Comparison of ENCODE assay signal across 8 mouse cellular contexts in the genomic region with DNA sequence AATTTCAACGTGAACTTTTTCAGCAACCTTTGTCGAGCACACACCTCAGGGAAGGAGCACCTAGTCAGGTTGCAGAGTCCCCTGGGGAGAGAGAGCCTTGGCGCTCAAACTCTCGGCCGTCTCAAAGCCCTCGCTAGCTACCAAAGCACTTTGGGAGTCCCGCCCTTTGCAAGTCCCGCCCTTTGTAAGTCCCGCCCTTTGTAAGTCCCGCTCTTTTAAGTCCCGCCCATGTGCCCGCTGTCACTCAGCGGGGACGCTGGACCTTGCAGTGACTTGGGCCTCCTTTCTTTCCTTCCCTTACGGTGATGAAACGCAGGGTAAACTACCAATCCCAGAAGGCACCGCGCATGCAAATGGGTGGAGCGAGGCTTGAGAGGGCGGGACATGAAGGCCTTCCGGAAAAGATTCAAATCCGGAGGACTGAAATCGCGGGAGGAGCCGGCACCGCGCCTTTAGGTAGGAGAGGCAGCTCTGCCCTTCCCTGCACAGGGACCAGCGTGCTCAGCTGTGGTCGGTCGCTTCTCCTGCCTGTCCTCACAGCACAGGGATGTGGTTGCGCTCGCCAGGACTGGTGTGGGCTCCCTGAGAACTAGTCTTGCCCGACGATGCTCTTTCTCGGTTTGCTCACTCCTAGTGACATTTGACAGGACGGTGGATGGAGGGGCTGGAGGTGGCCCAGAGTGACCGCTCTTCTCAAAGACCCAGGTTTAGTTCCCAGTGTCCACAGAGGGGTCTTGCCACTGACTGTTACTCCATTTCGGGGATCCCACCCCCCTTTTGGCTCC. TPM values are rescaled to one million over a fixed set of nuclear protein-coding genes. Genes with fewer than 3 reads are reported as not detected.
A peak's percentile ranks its signal among the peaks of the same experiment; 100 is the strongest.
DNase-seq lines count a peak whose midpoint lies in the region; ATAC-seq lines count a peak whose summit lies in the region.

A gene (plus strand): TSS at position 400 of the 785 bp plus-strand sequence.

- under 1% methylated on average over 38 of the region's 38 CpGs for WGBS in hindbrain, embryonic 12.5 days

- H3K36me3 ChIP-seq in hindbrain, embryonic 12.5 days = no peaks in the 10 kb centered on the region

- no peaks in the 10 kb centered on the region for H3K9me3 ChIP-seq in hindbrain, embryonic 12.5 days (replicated peaks)

- H3K4me2 ChIP-seq in hindbrain, embryonic 12.5 days (replicated peaks) = peak within 1 kb of the TSS; percentile 67

- peak; percentile 99 for DNase-seq in NIH3T3 (ENCODE audit: low read depth)
- peak; percentile 96 to 98 for DNase-seq in cerebellum, postnatal 10 days
- DNase-seq in frontal cortex, postnatal 10 days (ENCODE audit: low spot score in 2 of 2) = peak; percentile 93 to 95
- peak; percentile 89 to 97 for DNase-seq in layer of hippocampus, postnatal 14 days (ENCODE audit: low spot score in 2 of 2)
- DNase-seq in lung, postnatal 14 days = peak; percentile 95
- peak; percentile 95 for DNase-seq in retina, adult 2 months (ENCODE audit: low read depth, low spot score)
- DNase-seq in thymus, postnatal 36 days = peak; percentile 96 to 97

- peak within 1 kb of the TSS; percentile 50 for H3K4me3 ChIP-seq in hindbrain, embryonic 12.5 days

- peaks cover 13% of the 10 kb centered on the region; the same call in 1 of the 2 replicates for H3K4me1 ChIP-seq in hindbrain, embryonic 12.5 days

- ATAC-seq in hindbrain, embryonic 12.5 days (ENCODE audit: low FRiP score) = peak; percentile 100

- H3K9ac ChIP-seq in hindbrain, embryonic 12.5 days = peak within 1 kb of the TSS; percentile 54

- no peak within 1 kb of the TSS for H3K27ac ChIP-seq in hindbrain, embryonic 12.5 days

- no peaks in the 10 kb centered on the region for H3K27me3 ChIP-seq in hindbrain, embryonic 12.5 days

RNA-seq across cellular contexts. Expression of the gene that starts here (rescaled TPM):
- 1.5 and 1.9 TPM in 2 replicates for polyA plus RNA-seq in hindbrain, embryonic 12.5 days (2016; fragmentation: Nextera tagmentation; extraction: Ambion mirVana)
- 1 to 10 TPM in 1 of 2 experiments, under 1 TPM in 1; 0.57 to 1.3 TPM for total RNA-seq in layer of hippocampus, postnatal 14 days (2021)
